Mouse (Mus musculus) myocyte (in vitro differentiated cells): ENCODE results near the gene Prkag1.

Experiments
- CEBPB ChIP-seq: IDR thresholded peaks from 2 replicates; pipeline ENCODE4 v1.6.1; 2011; ENCODE audit warnings: mild to moderate bottlenecking, moderate library complexity; ENCODE audit not compliant: poor library complexity, insufficient read depth, severe bottlenecking
- MAX ChIP-seq: IDR thresholded peaks from one replicate; pipeline ENCODE4 v1.6.1; 2011; ENCODE audit warnings: low read depth, mild to moderate bottlenecking, control low read depth
- POLR2A ChIP-seq: IDR thresholded peaks from one replicate; pipeline ENCODE4 v1.6.1; 2011; ENCODE audit warnings: low read depth, mild to moderate bottlenecking, control low read depth, moderate library complexity; ENCODE audit not compliant: insufficient read length
- POLR2AphosphoS2 ChIP-seq: IDR thresholded peaks from one replicate; pipeline ENCODE4 v1.6.1; 2011; ENCODE audit warnings: low read depth, control low read depth; ENCODE audit not compliant: insufficient read length
- SRF ChIP-seq: IDR thresholded peaks from one replicate; pipeline ENCODE4 v1.6.1; 2011; ENCODE audit warnings: low read depth; ENCODE audit not compliant: control insufficient read depth, insufficient read length
- USF1 ChIP-seq: IDR thresholded peaks from one replicate; pipeline ENCODE4 v1.6.1; 2011; ENCODE audit warnings: low read depth, mild to moderate bottlenecking, control low read depth, moderate library complexity

DNA sequence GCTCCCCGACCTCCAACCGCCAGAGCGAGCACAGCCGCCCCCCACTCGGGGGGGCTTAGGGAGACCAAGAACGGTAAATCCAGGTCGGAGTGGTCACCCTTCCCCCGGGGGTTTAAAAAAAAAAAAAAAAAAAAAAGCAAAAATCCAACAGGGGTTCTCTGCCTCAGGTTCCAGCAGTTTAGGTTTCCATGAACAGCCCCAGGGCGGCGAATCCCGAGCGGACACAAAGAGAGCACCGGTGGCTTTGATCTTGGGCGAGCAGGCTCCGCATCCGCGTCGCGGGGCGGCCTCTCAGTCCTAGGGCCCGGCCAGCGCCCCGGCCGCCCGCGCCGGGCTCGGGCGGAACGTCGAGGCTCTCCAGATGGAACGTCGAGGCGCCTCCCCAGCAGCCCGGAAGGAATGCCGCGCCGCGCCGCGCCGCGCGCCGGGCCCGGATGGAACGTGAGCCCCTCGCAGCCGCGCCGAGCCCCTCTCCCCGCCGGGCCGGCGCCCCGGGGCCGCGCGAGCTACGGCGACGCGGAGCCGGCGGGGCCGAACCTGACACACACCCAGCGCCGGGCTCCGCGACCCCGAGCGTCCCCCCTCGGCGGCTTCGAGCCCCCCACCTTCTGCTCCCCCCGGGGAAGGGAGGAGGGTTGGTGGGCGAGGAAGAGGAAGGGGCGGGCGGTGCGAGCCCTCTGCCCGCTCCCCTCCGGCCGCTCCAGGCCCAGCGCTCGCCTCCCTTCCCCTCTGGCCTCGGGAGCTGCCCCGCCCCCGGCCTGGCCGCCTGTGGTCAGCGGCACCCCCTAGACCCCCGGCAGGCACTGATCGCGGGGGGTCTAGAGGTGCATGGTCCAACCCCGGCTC lies 40.0 kb upstream of the Prkag1 start, which contains the start of gene Kmt2d:
- TF ChIP-seq POLR2A = peak; percentile 12
- TF ChIP-seq MAX = no peak
- TF ChIP-seq CEBPB = no peak
- no peak for TF ChIP-seq POLR2AphosphoS2
- TF ChIP-seq SRF = no peak
- no peak for TF ChIP-seq USF1
